Mouse (Mus musculus) limb, embryonic 14.5 days (tissue): Measurements from ENCODE around the gene Ppp1ca. TPM values are rescaled to one million over a fixed set of nuclear protein-coding genes. Genes with fewer than 3 reads are reported as not detected.

Source experiments
- ATAC-seq: fragments of 200-750 bp; cut with Nextera tagmentation; 2 replicates; pipeline ENCODE4 v1.8.0; 2017; ENCODE audit warnings: low read depth, moderate number of reproducible peaks, moderate TSS enrichment; ENCODE audit not compliant: low FRiP score
- DNase-seq: peaks from one replicate; pipeline ENCODE4 v3.0.0-alpha.2; 2015; ENCODE audit warnings: low spot score
- H3K27ac ChIP-seq: fragments of 300-500 bp; sonication (generic); replicated peaks from 2 replicates; pipeline ENCODE4 v1.5.1; 2014; ENCODE audit warnings: low read depth, mild to moderate bottlenecking, low read length, moderate library complexity, mixed read lengths
- H3K27me3 ChIP-seq: fragments of 300-500 bp; sonication (generic); 2 replicates; pipeline ENCODE4 v1.6.1; 2014; ENCODE audit warnings: low read length, mixed read lengths; ENCODE audit not compliant: control insufficient read depth, insufficient read depth
- H3K36me3 ChIP-seq: fragments of 300-500 bp; sonication (generic); 2 replicates; pipeline ENCODE4 v1.6.1; 2014; ENCODE audit warnings: mild to moderate bottlenecking, low read length, moderate library complexity, mixed read lengths; ENCODE audit not compliant: control insufficient read depth, insufficient read depth
- H3K4me1 ChIP-seq: fragments of 300-500 bp; sonication (generic); 2 replicates; pipeline ENCODE4 v1.6.1; 2014; ENCODE audit warnings: antibody characterized with exemption, low read length, mixed read lengths; ENCODE audit not compliant: control insufficient read depth, insufficient read depth
- H3K4me2 ChIP-seq: fragments of 300-500 bp; sonication (generic); replicated peaks from 2 replicates; pipeline ENCODE4 v1.6.1; 2014; ENCODE audit warnings: low read depth, mild to moderate bottlenecking, low read length, moderate library complexity; ENCODE audit not compliant: severe bottlenecking
- H3K4me3 ChIP-seq: fragments of 300-500 bp; sonication (generic); replicated peaks from 2 replicates; pipeline ENCODE4 v1.5.1; 2014; ENCODE audit warnings: low read length
- H3K9ac ChIP-seq: fragments of 300-500 bp; sonication (generic); 2 replicates; pipeline ENCODE4 v1.6.1; 2014; ENCODE audit warnings: mild to moderate bottlenecking, low read depth, low read length, moderate library complexity; ENCODE audit not compliant: severe bottlenecking
- H3K9me3 ChIP-seq: fragments of 300-500 bp; sonication (generic); 2 replicates; pipeline ENCODE4 v1.6.1; 2016; ENCODE audit warnings: low read length; ENCODE audit not compliant: control insufficient read depth
- POLR2A ChIP-seq: fragments of 200-500 bp; IDR thresholded peaks from 2 replicates; pipeline ENCODE4 v1.8.0; 2012; ENCODE audit warnings: inconsistent platforms, mild to moderate bottlenecking, moderate library complexity, borderline replicate concordance; ENCODE audit not compliant: insufficient read depth, insufficient read length; ENCODE audit errors: extremely low read depth
- WGBS: fragments of 180-500 bp; shearing (Covaris S2); extraction: QIAGEN DNeasy Blood & Tissue Kit; methylation state at CpG from one replicate; pipeline ENCODE4 v1.1.7; 2014; 5-methylcytosine and 5-hydroxymethylcytosine counted together
- polyA plus RNA-seq, 2 experiments: library from polyadenylated mRNA; depleted of rRNA in 1 of 2; stranded (reverse) in 1 of 2; unstranded in 1 of 2; fragments of >200 nt; fragmentation: Nextera tagmentation in 1 of 2; extraction: Ambion mirVana in 1 of 2; gene quantifications; 2 replicates each; pipeline versions ENCODE4 v1.2.1 to v1.2.3; 2012 to 2014

Gene Ppp1ca
- polyA plus RNA-seq, 2 experiments, result 490 to 794 TPM

GRCm38 (mm10) chr19:4219943-4220342 is 28.1 kb downstream of the Ppp1ca start:
- no peak overlapping the region for H3K27ac ChIP-seq
- H3K27me3 ChIP-seq, result no peaks in the 10 kb centered on the region
- H3K4me3 ChIP-seq, result no peak overlapping the region
- no peak for DNase-seq
- TF ChIP-seq POLR2A, result no peak
- H3K4me1 ChIP-seq, result peaks cover 40% of the 10 kb centered on the region
- no peaks in the 10 kb centered on the region for H3K9me3 ChIP-seq
- peaks cover 14% of the 10 kb centered on the region for H3K36me3 ChIP-seq
- no peak overlapping the region for H3K4me2 ChIP-seq
- ATAC-seq, result no peak
- 0 out of 2 replicates have a peak overlapping the region, but pooled peaks have one; percentile 25 for H3K9ac ChIP-seq
- 81% methylated on average over 6 of the region's 6 CpGs for WGBS

GRCm38 (mm10) chr19:4220416-4220815 is 28.6 kb downstream of the Ppp1ca start:
- 29% methylated on average over 4 of the region's 4 CpGs for WGBS

GRCm38 (mm10) chr19:4220957-4221743 is 29.3 kb downstream of the Ppp1ca start:
- 35% methylated on average over 14 of the region's 14 CpGs for WGBS

More at GRCm38 (mm10) chr19:4220416-4220815, 28.6 kb downstream of the Ppp1ca start:
- Histone ChIP-seq H3K4me1 (peaks cover 40% of the 10 kb centered on the region), H3K27ac (no peak overlapping the region), H3K9me3 (no peaks in the 10 kb centered on the region), H3K4me2 (no peak overlapping the region), H3K36me3 (peaks cover 14% of the 10 kb centered on the region), H3K4me3 (no peak overlapping the region), H3K9ac (peak overlapping the region; percentile 25; the same call in 1 of the 2 replicates), H3K27me3 (no peaks in the 10 kb centered on the region)
- TF ChIP-seq POLR2A, result no peak
- ATAC-seq, result no peak
- DNase-seq, result no peak

GRCm38 (mm10) chr19:4222165-4222564 is 30.3 kb downstream of the Ppp1ca start:
- Histone ChIP-seq H3K27ac (no peak overlapping the region; the same call in 1 of the 2 replicates), H3K36me3 (peaks cover 14% of the 10 kb centered on the region), H3K4me2 (no peak overlapping the region), H3K4me3 (no peak overlapping the region), H3K27me3 (no peaks in the 10 kb centered on the region), H3K9me3 (no peaks in the 10 kb centered on the region), H3K4me1 (peaks cover 26% of the 10 kb centered on the region), H3K9ac (no peak overlapping the region)
- DNase-seq, result no peak
- TF ChIP-seq POLR2A, result no peak
- ATAC-seq, result no peak
- 74% methylated on average over 9 of the region's 11 CpGs for WGBS

More at GRCm38 (mm10) chr19:4220957-4221743, 29.3 kb downstream of the Ppp1ca start:
- Histone ChIP-seq H3K27me3 (no peaks in the 10 kb centered on the region), H3K4me2 (no peak overlapping the region), H3K27ac (no peak overlapping the region), H3K9me3 (no peaks in the 10 kb centered on the region), H3K9ac (no peak overlapping the region; the same call in 1 of the 2 replicates), H3K4me1 (peaks cover 36% of the 10 kb centered on the region), H3K4me3 (no peak overlapping the region), H3K36me3 (peaks cover 14% of the 10 kb centered on the region)
- ATAC-seq (no peak), DNase-seq (no peak)
- no peak for TF ChIP-seq POLR2A

- ATAC-seq, result no peak
Observed at GRCm38 (mm10) chr19:4226779-4227178, 34.9 kb downstream of the Ppp1ca start.

More at GRCm38 (mm10) chr19:4226779-4227178, 34.9 kb downstream of the Ppp1ca start:
- TF ChIP-seq POLR2A, result no peak
- WGBS, result 88% methylated on average over 7 of the region's 7 CpGs
- H3K4me2 ChIP-seq, result no peak overlapping the region
- H3K4me3 ChIP-seq, result no peak overlapping the region
- DNase-seq, result no peak
- H3K4me1 ChIP-seq, result 0 out of 2 replicates have a peak, but pooled peaks cover 4% of the 10 kb centered on the region
- peaks cover 14% of the 10 kb centered on the region for H3K36me3 ChIP-seq
- no peak overlapping the region for H3K9ac ChIP-seq
- no peak overlapping the region for H3K27ac ChIP-seq
- no peaks in the 10 kb centered on the region for H3K27me3 ChIP-seq
- no peaks in the 10 kb centered on the region for H3K9me3 ChIP-seq
